Mouse (Mus musculus): ENCODE results near the gene Enpep.

DNA sequence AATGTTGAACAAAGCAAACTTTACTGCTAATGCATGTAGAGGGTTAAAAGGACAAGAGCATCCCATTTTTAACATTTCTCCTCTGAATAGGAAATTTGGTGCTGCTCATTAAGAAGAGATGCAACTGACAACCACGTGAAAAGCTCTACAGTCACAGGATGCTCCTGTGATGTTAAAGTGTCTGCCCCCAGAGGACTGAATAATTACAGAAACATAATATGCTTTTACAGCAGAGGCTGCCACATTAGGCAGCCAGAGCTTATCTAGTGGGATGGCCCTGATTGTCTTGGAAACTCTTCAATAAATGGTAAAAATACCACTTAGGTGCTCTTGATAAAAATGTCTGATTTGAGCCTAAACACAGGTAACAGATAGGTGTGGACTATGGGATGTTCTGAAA, 33.4 kb upstream of the Enpep start:
- TF ChIP-seq CTCF (conservative IDR thresholded peaks at IDR 0.05; ENCODE audit: insufficient read depth, insufficient read length, low read depth, low read length): no peak
- TF ChIP-seq POLR2A (IDR thresholded peaks at IDR 0.05; ENCODE audit: low read depth, low read length): no peak

Measured in kidney, adult 2 months (tissue).